In genomic region chr5:4816981-4817380, GRCm38 (mm10) we compare ENCODE assay signal across 21 mouse cellular contexts. TPM values are rescaled to one million over a fixed set of nuclear protein-coding genes. Genes with fewer than 3 reads are reported as not detected.
DNase-seq lines count a peak whose midpoint lies in the region; ATAC-seq and TF ChIP-seq lines count a peak whose summit lies in the region.
"Had no signal": no experiment of that assay in that cellular context is flagged by ENCODE, and none has a peak within 500 bp of the region (broad histone marks: within the 10 kb centered on the region; RNA-seq: fewer than 3 reads in every experiment).

No protein-coding gene starts in this region.

- no peak for TF ChIP-seq POLR2A in heart, adult 2 months (IDR thresholded peaks at IDR 0.05; ENCODE audit: insufficient read depth, low read depth, low read length)

- WGBS in heart, adult 2 months, result 74% methylated on average over 5 of the region's 5 CpGs
- 83% methylated on average over 5 of the region's 5 CpGs for WGBS in heart, embryonic 10.5 days
- 55% methylated on average over 5 of the region's 5 CpGs for WGBS in hindbrain, postnatal 0 days
- WGBS in hindbrain, embryonic 13.5 days, result 76% methylated on average over 5 of the region's 5 CpGs

- no peaks in the 10 kb centered on the region for H3K9me3 ChIP-seq in heart, embryonic 10.5 days
- H3K9me3 ChIP-seq in hindbrain, postnatal 0 days (ENCODE audit: low read length), result no peaks in the 10 kb centered on the region
- H3K9me3 ChIP-seq in hindbrain, embryonic 13.5 days, result no peaks in the 10 kb centered on the region
- H3K9me3 ChIP-seq: embryonic facial prominence, embryonic 13.5 days; forebrain, embryonic 13.5 days; heart, embryonic 15.5 days; hindbrain, embryonic 10.5 days; hindbrain, embryonic 15.5 days had no signal

- intact Hi-C loops in heart, adult 2 months (cut with DNase I), result no loop called here

- TF ChIP-seq CTCF in heart, adult 2 months (IDR thresholded peaks at IDR 0.05), result peak; percentile 36
- TF ChIP-seq CTCF in hindbrain, postnatal 0 days (IDR thresholded peaks at IDR 0.05; ENCODE audit: low read depth), result peak; percentile 40

- H3K9ac ChIP-seq in heart, adult 2 months (ENCODE audit: low read depth, low read length), result no peak overlapping the region
- no peak overlapping the region for H3K9ac ChIP-seq in hindbrain, postnatal 0 days (replicated peaks; ENCODE audit: low read length)
- H3K9ac ChIP-seq in hindbrain, embryonic 13.5 days, result no peak overlapping the region
- H3K9ac ChIP-seq: embryonic facial prominence, embryonic 13.5 days; forebrain, embryonic 13.5 days; heart, embryonic 15.5 days; hindbrain, embryonic 15.5 days had no signal

- no peak overlapping the region for H3K4me3 ChIP-seq in heart, adult 2 months
- no peak overlapping the region for H3K4me3 ChIP-seq in heart, embryonic 10.5 days
- H3K4me3 ChIP-seq in hindbrain, postnatal 0 days (ENCODE audit: low read length), result no peak overlapping the region
- no peak overlapping the region for H3K4me3 ChIP-seq in hindbrain, embryonic 13.5 days
- H3K4me3 ChIP-seq: embryonic facial prominence, embryonic 13.5 days; forebrain, embryonic 13.5 days; heart, embryonic 15.5 days; hindbrain, embryonic 10.5 days; hindbrain, embryonic 15.5 days had no signal

- H3K79me2 ChIP-seq in heart, adult 2 months (replicated peaks; ENCODE audit: control insufficient read depth, insufficient read depth, low read length), result no peaks in the 10 kb centered on the region

- no peaks in the 10 kb centered on the region for H3K4me1 ChIP-seq in heart, adult 2 months (ENCODE audit: control insufficient read depth, insufficient read depth, low read length)
- 0 out of 2 replicates have a peak, but pooled peaks cover 4% of the 10 kb centered on the region for H3K4me1 ChIP-seq in heart, embryonic 10.5 days
- H3K4me1 ChIP-seq in hindbrain, postnatal 0 days (ENCODE audit: insufficient read depth, low read length), result peaks cover 3% of the 10 kb centered on the region; the same call in 1 of the 2 replicates
- peaks cover 22% of the 10 kb centered on the region for H3K4me1 ChIP-seq in hindbrain, embryonic 13.5 days (replicated peaks)
- H3K4me1 ChIP-seq: heart, embryonic 15.5 days had no signal

- ATAC-seq in cerebellum, adult (ENCODE audit: insufficient number of reproducible peaks, low FRiP score, low TSS enrichment), result no peak
- ATAC-seq in hindbrain, postnatal 0 days, result no peak
- ATAC-seq in hindbrain, embryonic 13.5 days (ENCODE audit: low FRiP score), result no peak
- ATAC-seq: forebrain, embryonic 13.5 days; inflammation-experienced regulatory T-cells, adult 6 months; intestine, postnatal 0 days had no signal

- H3K4me2 ChIP-seq in hindbrain, postnatal 0 days (ENCODE audit: low read depth, low read length), result no peak overlapping the region
- no peak overlapping the region for H3K4me2 ChIP-seq in hindbrain, embryonic 13.5 days
- H3K4me2 ChIP-seq: embryonic facial prominence, embryonic 13.5 days; forebrain, embryonic 13.5 days; heart, embryonic 15.5 days; hindbrain, embryonic 15.5 days had no signal

- no peaks in the 10 kb centered on the region for H3K36me3 ChIP-seq in heart, adult 2 months (ENCODE audit: control insufficient read depth, insufficient read depth, low read length)
- H3K36me3 ChIP-seq in heart, embryonic 10.5 days, result no peaks in the 10 kb centered on the region
- H3K36me3 ChIP-seq in hindbrain, postnatal 0 days (ENCODE audit: insufficient read depth, low read length), result no peaks in the 10 kb centered on the region
- H3K36me3 ChIP-seq in hindbrain, embryonic 13.5 days, result no peaks in the 10 kb centered on the region
- H3K36me3 ChIP-seq: embryonic facial prominence, embryonic 13.5 days; heart, embryonic 15.5 days; hindbrain, embryonic 10.5 days; hindbrain, embryonic 15.5 days had no signal

- H3K27ac ChIP-seq in heart, adult 2 months, result no peak overlapping the region
- no peak overlapping the region for H3K27ac ChIP-seq in heart, embryonic 10.5 days
- no peak overlapping the region for H3K27ac ChIP-seq in hindbrain, postnatal 0 days
- H3K27ac ChIP-seq in hindbrain, embryonic 13.5 days, result no peak overlapping the region
- H3K27ac ChIP-seq: embryonic facial prominence, embryonic 13.5 days; forebrain, embryonic 13.5 days; heart, embryonic 15.5 days; hindbrain, embryonic 10.5 days; hindbrain, embryonic 15.5 days had no signal

- TF ChIP-seq EP300 in heart, adult 2 months (IDR thresholded peaks at IDR 0.05; ENCODE audit: insufficient read depth, low read depth, low read length), result no peak

- peak; percentile 41 to 56 for DNase-seq in cerebellum, postnatal 14 days
- no peak for DNase-seq in heart, adult 2 months
- no peak for DNase-seq in heart, embryonic 10.5 days (ENCODE audit: low spot score)
- DNase-seq in hindbrain, postnatal 0 days (ENCODE audit: low spot score), result peak; percentile 62
- DNase-seq in right cerebral cortex, postnatal 4 days, result peak; percentile 21
- no peak for DNase-seq in right cerebral cortex, adult 18-20 months
- DNase-seq: adrenal gland, postnatal 10 days; cerebellum, adult 2 months; cerebellum, postnatal 36 days; gastrocnemius, postnatal 10 days; kidney, adult 8-10 months had no signal

- no peaks in the 10 kb centered on the region; the same call in 1 of the 2 replicates for H3K27me3 ChIP-seq in heart, adult 2 months (ENCODE audit: control insufficient read depth, insufficient read depth, low read length)
- no peaks in the 10 kb centered on the region for H3K27me3 ChIP-seq in heart, embryonic 10.5 days (ENCODE audit: insufficient read depth, poor library complexity, severe bottlenecking)
- no peaks in the 10 kb centered on the region for H3K27me3 ChIP-seq in hindbrain, postnatal 0 days (ENCODE audit: insufficient read depth, low read length)
- 0 out of 2 replicates have a peak, but pooled peaks cover 7% of the 10 kb centered on the region for H3K27me3 ChIP-seq in hindbrain, embryonic 13.5 days
- H3K27me3 ChIP-seq: embryonic facial prominence, embryonic 13.5 days; forebrain, embryonic 13.5 days; heart, embryonic 15.5 days; hindbrain, embryonic 15.5 days had no signal

RNA-seq across cellular contexts. Expression of gene Fzd1, which starts 59.1 kb away (rescaled TPM):
- total RNA-seq in heart, adult 2 months (2021), result 10 to 100 TPM in 1 of 2 experiments, 1 to 10 TPM in 1; 8.4 to 10.0 TPM
- 7.7 and 8.4 TPM in 2 replicates for polyA plus RNA-seq in heart, adult 2 months (2012; rRNA removed)
- polyA plus RNA-seq in heart, embryonic 10.5 days (2016; fragmentation: Nextera tagmentation; extraction: Ambion mirVana), result 12.9 and 25.1 TPM in 2 replicates
- total RNA-seq in hindbrain, postnatal 0 days (2014; rRNA removed), result 59.9 and 65.8 TPM in 2 replicates
- polyA plus RNA-seq in hindbrain, postnatal 0 days (2015; fragmentation: Nextera tagmentation; extraction: Ambion mirVana), result 7.1 and 8.1 TPM in 2 replicates
- polyA plus RNA-seq in hindbrain, embryonic 13.5 days (2015; fragmentation: Nextera tagmentation; extraction: Ambion mirVana), result 10.0 and 10.3 TPM in 2 replicates
- total RNA-seq: MEL had no signal
- polyA plus RNA-seq: inflammation-experienced regulatory T-cells, adult 6 months had no signal

Comparison
In these comparisons a context has a peak if more than half of its experiments do, and no peak if none do; other contexts are left out.
1. DNase-seq: peak in cerebellum, postnatal 14 days (2 of 2), hindbrain, postnatal 0 days (single experiment) and right cerebral cortex, postnatal 4 days (single experiment); none in heart, adult 2 months (0 of 2), heart, embryonic 10.5 days (single experiment) and right cerebral cortex, adult 18-20 months (single experiment).